Mouse (Mus musculus) myocyte (in vitro differentiated cells): Measurements from ENCODE around the gene Pdcl3.

Source experiments
- CEBPB ChIP-seq: IDR thresholded peaks from 2 replicates; pipeline ENCODE4 v1.6.1; 2011; ENCODE audit warnings: mild to moderate bottlenecking, moderate library complexity; ENCODE audit not compliant: poor library complexity, insufficient read depth, severe bottlenecking
- E2F4 ChIP-seq: IDR thresholded peaks from one replicate; pipeline ENCODE4 v1.6.1; 2011; ENCODE audit warnings: mild to moderate bottlenecking, control low read depth, moderate library complexity; ENCODE audit not compliant: insufficient read depth
- MAX ChIP-seq: IDR thresholded peaks from one replicate; pipeline ENCODE4 v1.6.1; 2011; ENCODE audit warnings: low read depth, mild to moderate bottlenecking, control low read depth
- MYOD1 ChIP-seq, 3 experiments: IDR thresholded peaks; one replicate each; pipeline ENCODE4 v1.6.1; 2011; ENCODE audit warnings: control low read depth in 2 of 3, low read depth in 2 of 3, mild to moderate bottlenecking in 2 of 3, moderate library complexity in 1 of 3; ENCODE audit not compliant: insufficient read length in 2 of 3, control insufficient read depth in 1 of 3
- MYOG ChIP-seq, 3 experiments: IDR thresholded peaks; one replicate each; pipeline ENCODE4 v1.6.1; 2011; ENCODE audit warnings: control low read depth in 2 of 3, low read depth in 2 of 3, mild to moderate bottlenecking in 2 of 3; ENCODE audit not compliant: insufficient read length in 2 of 3, control insufficient read depth in 1 of 3, insufficient read depth in 1 of 3
- POLR2A ChIP-seq: IDR thresholded peaks from one replicate; pipeline ENCODE4 v1.6.1; 2011; ENCODE audit warnings: low read depth, mild to moderate bottlenecking, control low read depth, moderate library complexity; ENCODE audit not compliant: insufficient read length
- POLR2AphosphoS2 ChIP-seq: IDR thresholded peaks from one replicate; pipeline ENCODE4 v1.6.1; 2011; ENCODE audit warnings: low read depth, control low read depth; ENCODE audit not compliant: insufficient read length
- REST ChIP-seq: IDR thresholded peaks from one replicate; pipeline ENCODE4 v1.6.1; 2011; ENCODE audit warnings: mild to moderate bottlenecking, control low read depth, moderate library complexity; ENCODE audit not compliant: insufficient read depth, insufficient read length
- SRF ChIP-seq: IDR thresholded peaks from one replicate; pipeline ENCODE4 v1.6.1; 2011; ENCODE audit warnings: low read depth; ENCODE audit not compliant: control insufficient read depth, insufficient read length
- TCF12 ChIP-seq: IDR thresholded peaks from one replicate; pipeline ENCODE4 v1.6.1; 2011; ENCODE audit warnings: mild to moderate bottlenecking, control low read depth; ENCODE audit not compliant: poor library complexity, insufficient read depth, severe bottlenecking
- USF1 ChIP-seq: IDR thresholded peaks from one replicate; pipeline ENCODE4 v1.6.1; 2011; ENCODE audit warnings: low read depth, mild to moderate bottlenecking, control low read depth, moderate library complexity

- TF ChIP-seq POLR2A (no peak), MAX (no peak), MYOD1 (IDR thresholded peaks at IDR 0.05; ENCODE audit: control insufficient read depth in 1 of 3, insufficient read length in 2 of 3, low read depth in 2 of 3) (no peak), E2F4 (no peak), POLR2AphosphoS2 (no peak), TCF12 (no peak), USF1 (no peak), SRF (no peak), REST (no peak), CEBPB (no peak), MYOG (IDR thresholded peaks at IDR 0.05; ENCODE audit: control insufficient read depth in 1 of 3, insufficient read depth in 1 of 3, insufficient read length in 2 of 3, low read depth in 2 of 3) (no peak)
Observed at GRCm38 (mm10) chr1:39025840-39026239, 40.4 kb downstream of the Pdcl3 start.
